ENCODE assay signal across 9 mouse cellular contexts in the genomic region with DNA sequence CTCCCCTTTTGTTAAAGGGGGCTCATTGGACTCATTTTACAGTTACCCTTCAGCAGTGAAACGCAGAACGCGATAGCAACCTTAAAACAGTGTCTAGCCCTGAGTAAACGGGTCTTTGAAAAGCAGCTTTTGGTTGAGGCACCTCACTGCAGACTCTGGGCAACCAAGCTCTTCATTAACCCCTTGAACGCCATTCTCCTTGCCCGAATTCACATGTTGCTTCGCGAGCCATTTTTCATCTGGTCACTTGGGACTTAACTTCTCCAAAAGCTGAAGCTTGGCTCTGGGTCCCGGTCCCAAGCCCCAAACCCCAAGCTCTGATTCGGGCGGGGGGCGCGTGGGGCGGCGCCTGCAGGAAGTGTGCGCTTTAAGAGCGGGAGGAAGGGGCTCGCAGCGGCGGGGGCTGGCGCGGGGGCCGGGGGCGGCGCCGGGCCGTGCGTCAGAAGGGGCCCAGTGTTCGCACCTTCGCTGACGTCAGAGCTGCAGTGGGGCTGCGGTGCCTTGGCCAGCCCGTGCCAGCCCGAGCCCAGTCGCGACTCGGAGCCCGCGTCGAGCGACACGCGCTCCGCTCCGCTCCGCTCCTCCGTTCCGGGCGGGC. TPM values are rescaled to one million over a fixed set of nuclear protein-coding genes. Genes with fewer than 3 reads are reported as not detected.
DNase-seq lines count a peak whose midpoint lies in the region; ATAC-seq and TF ChIP-seq lines count a peak whose summit lies in the region.
"Had no signal": no experiment of that assay in that cellular context is flagged by ENCODE, and none has a peak within 500 bp of the region (broad histone marks: within the 10 kb centered on the region; RNA-seq: fewer than 3 reads in every experiment).

A gene (plus strand): TSS at position 525 of the 598 bp plus-strand sequence.

- no peak for TF ChIP-seq CTCF in stomach, postnatal 0 days (IDR thresholded peaks at IDR 0.05; ENCODE audit: low read depth)

- peak within 1 kb of the TSS; percentile 82 for H3K9ac ChIP-seq in hindbrain, embryonic 12.5 days
- H3K9ac ChIP-seq in liver, embryonic 11.5 days (ENCODE audit: low read depth, low read length) = peak within 1 kb of the TSS; percentile 44
- peak within 1 kb of the TSS; percentile 51 for H3K9ac ChIP-seq in stomach, postnatal 0 days (ENCODE audit: low read length)

- no peaks in the 10 kb centered on the region for H3K36me3 ChIP-seq in hindbrain, embryonic 12.5 days
- H3K36me3 ChIP-seq in liver, embryonic 11.5 days (ENCODE audit: control insufficient read depth, insufficient read depth, low read length) = no peaks in the 10 kb centered on the region
- no peaks in the 10 kb centered on the region for H3K36me3 ChIP-seq in stomach, postnatal 0 days (ENCODE audit: control insufficient read depth, insufficient read depth, low read length)
- H3K36me3 ChIP-seq: G1E had no signal

- H3K9me3 ChIP-seq in hindbrain, embryonic 12.5 days (replicated peaks) = no peaks in the 10 kb centered on the region
- H3K9me3 ChIP-seq in liver, embryonic 11.5 days (ENCODE audit: control insufficient read depth, low read length) = no peaks in the 10 kb centered on the region
- no peaks in the 10 kb centered on the region for H3K9me3 ChIP-seq in stomach, postnatal 0 days (ENCODE audit: control insufficient read depth, low read length)

- H3K4me2 ChIP-seq in hindbrain, embryonic 12.5 days (replicated peaks) = peak within 1 kb of the TSS; percentile 56
- peak within 1 kb of the TSS; percentile 65 for H3K4me2 ChIP-seq in liver, embryonic 11.5 days
- H3K4me2 ChIP-seq in stomach, postnatal 0 days (replicated peaks; ENCODE audit: low read depth) = peak within 1 kb of the TSS; percentile 72

- peak within 1 kb of the TSS; percentile 65 for H3K4me3 ChIP-seq in hindbrain, embryonic 12.5 days
- H3K4me3 ChIP-seq in liver, embryonic 11.5 days (ENCODE audit: low read depth, low read length) = peak within 1 kb of the TSS; percentile 55
- peak within 1 kb of the TSS; percentile 54 for H3K4me3 ChIP-seq in stomach, postnatal 0 days (ENCODE audit: low read depth, low read length)

- peak within 1 kb of the TSS; percentile 81 for H3K27ac ChIP-seq in hindbrain, embryonic 12.5 days
- no peak within 1 kb of the TSS; the same call in 1 of the 2 replicates for H3K27ac ChIP-seq in liver, embryonic 11.5 days (ENCODE audit: low read depth, low read length)
- H3K27ac ChIP-seq in stomach, postnatal 0 days (replicated peaks) = peak within 1 kb of the TSS; percentile 45; the same call in 1 of the 2 replicates

- 2% methylated on average over 39 of the region's 49 CpGs for WGBS in hindbrain, embryonic 12.5 days
- 1% methylated on average over 45 of the region's 49 CpGs for WGBS in liver, embryonic 11.5 days
- under 1% methylated on average over 41 of the region's 49 CpGs for WGBS in stomach, postnatal 0 days

- peak; percentile 90 for ATAC-seq in hindbrain, embryonic 12.5 days (ENCODE audit: low FRiP score)
- peak; percentile 67; the same call in 1 of the 2 replicates for ATAC-seq in liver, embryonic 11.5 days (replicated peaks; ENCODE audit: low FRiP score)
- peak; percentile 80 for ATAC-seq in stomach, postnatal 0 days (ENCODE audit: low FRiP score, low TSS enrichment)

- peaks cover 62% of the 10 kb centered on the region for H3K27me3 ChIP-seq in hindbrain, embryonic 12.5 days
- peaks cover 85% of the 10 kb centered on the region for H3K27me3 ChIP-seq in liver, embryonic 11.5 days (replicated peaks; ENCODE audit: control insufficient read depth, insufficient read depth, low read length)
- peaks cover 3% of the 10 kb centered on the region; the same call in 1 of the 2 replicates for H3K27me3 ChIP-seq in stomach, postnatal 0 days (ENCODE audit: control insufficient read depth, insufficient read depth, low read length)

- no peak for TF ChIP-seq EP300 in stomach, postnatal 0 days (optimal IDR thresholded peaks at IDR 0.05)

- H3K4me1 ChIP-seq in hindbrain, embryonic 12.5 days = 0 out of 2 replicates have a peak, but pooled peaks cover 2% of the 10 kb centered on the region
- H3K4me1 ChIP-seq in liver, embryonic 11.5 days (replicated peaks; ENCODE audit: control insufficient read depth, insufficient read depth, low read length) = 0 out of 2 replicates have a peak, but pooled peaks cover 3% of the 10 kb centered on the region
- H3K4me1 ChIP-seq in stomach, postnatal 0 days (replicated peaks; ENCODE audit: control insufficient read depth, insufficient read depth) = no peaks in the 10 kb centered on the region

- intact Hi-C loops in gastrocnemius, postnatal 14 days (cut with DNase I; ENCODE audit: low total_unique reads) = no loop called here
- intact Hi-C loops in gastrocnemius, postnatal 36 days (cut with DNase I) = no loop called here

- no peak for DNase-seq in gastrocnemius, postnatal 14 days
- no peak for DNase-seq in gastrocnemius, postnatal 36 days
- DNase-seq in thymus, postnatal 14 days = peak; percentile 4
- no peak for DNase-seq in thymus, postnatal 0 days (ENCODE audit: low spot score)
- DNase-seq in liver, embryonic 11.5 days (ENCODE audit: low spot score) = no peak
- peak; percentile 40 for DNase-seq in stomach, postnatal 0 days (ENCODE audit: low spot score)
- no peak for DNase-seq in thymus, adult 18-20 months

RNA-seq across cellular contexts. Expression of the gene that starts here (rescaled TPM):
- 10 to 100 TPM; 10.1 to 14.1 TPM for total RNA-seq in gastrocnemius, postnatal 14 days (2021)
- 1 to 10 TPM; 2.1 to 2.2 TPM for total RNA-seq in gastrocnemius, postnatal 36 days (2021)
- 0.32 and 0.34 TPM in 2 replicates for polyA plus RNA-seq in thymus, postnatal 0 days (2015; fragmentation: Nextera tagmentation; extraction: Ambion mirVana)
- 32.9 and 37.7 TPM in 2 replicates for polyA plus RNA-seq in hindbrain, embryonic 12.5 days (2016; fragmentation: Nextera tagmentation; extraction: Ambion mirVana)
- polyA plus RNA-seq in liver, embryonic 11.5 days (2014; fragmentation: Nextera tagmentation; extraction: Ambion mirVana) = 3.8 TPM in 2 replicates
- 2.2 and 2.3 TPM in 2 replicates for polyA plus RNA-seq in stomach, postnatal 0 days (2015; fragmentation: Nextera tagmentation; extraction: Ambion mirVana)
- polyA plus RNA-seq: G1E had no signal

Comparison
In these comparisons a context has a peak if more than half of its experiments do, and no peak if none do; other contexts are left out.
1. DNase-seq: peak in thymus, postnatal 14 days (single experiment) and stomach, postnatal 0 days (single experiment); none in gastrocnemius, postnatal 14 days (single experiment), gastrocnemius, postnatal 36 days (0 of 2), thymus, postnatal 0 days (single experiment), liver, embryonic 11.5 days (single experiment) and thymus, adult 18-20 months (0 of 2).
2. Peak in every context shown above with its lines, with median percentiles within 50 percentile points of each other: ATAC-seq, H3K4me2 ChIP-seq, H3K4me3 ChIP-seq and H3K9ac ChIP-seq.